In genomic region chr11:82914711-82915352, GRCm38 (mm10) we compare ENCODE assay signal across 8 mouse cellular contexts. TPM values are rescaled to one million over a fixed set of nuclear protein-coding genes. Genes with fewer than 3 reads are reported as not detected.
DNase-seq lines count a peak whose midpoint lies in the region; ATAC-seq and TF ChIP-seq lines count a peak whose summit lies in the region.

No protein-coding gene starts in this region.

- peak; percentile 99 for TF ChIP-seq CTCF in intestine, postnatal 0 days (IDR thresholded peaks at IDR 0.05; ENCODE audit: low read depth)

- H3K4me1 ChIP-seq in intestine, postnatal 0 days (replicated peaks; ENCODE audit: control insufficient read depth, insufficient read depth, low read length): no peaks in the 10 kb centered on the region
- no peaks in the 10 kb centered on the region for H3K4me1 ChIP-seq in limb, embryonic 11.5 days (ENCODE audit: control insufficient read depth, insufficient read depth, low read length)
- H3K4me1 ChIP-seq in midbrain, embryonic 13.5 days (replicated peaks): no peaks in the 10 kb centered on the region

- no peak overlapping the region for H3K4me3 ChIP-seq in intestine, postnatal 0 days (ENCODE audit: low read depth, low read length)
- no peak overlapping the region for H3K4me3 ChIP-seq in limb, embryonic 11.5 days (ENCODE audit: low read depth, low read length)
- H3K4me3 ChIP-seq in midbrain, embryonic 13.5 days (replicated peaks): no peak overlapping the region; the same call in 1 of the 2 replicates

- no peaks in the 10 kb centered on the region for H3K9me3 ChIP-seq in intestine, postnatal 0 days (ENCODE audit: control insufficient read depth)
- no peaks in the 10 kb centered on the region for H3K9me3 ChIP-seq in limb, embryonic 11.5 days (ENCODE audit: control insufficient read depth, low read length)
- H3K9me3 ChIP-seq in midbrain, embryonic 13.5 days: no peaks in the 10 kb centered on the region

- no peak overlapping the region for H3K27ac ChIP-seq in intestine, postnatal 0 days (ENCODE audit: low read depth, low read length)
- H3K27ac ChIP-seq in limb, embryonic 11.5 days (replicated peaks; ENCODE audit: low read depth, low read length): no peak overlapping the region
- no peak overlapping the region for H3K27ac ChIP-seq in midbrain, embryonic 13.5 days

- H3K4me2 ChIP-seq in intestine, postnatal 0 days (replicated peaks; ENCODE audit: low read depth): peak overlapping the region; percentile 35; the same call in 1 of the 2 replicates
- peak overlapping the region; percentile 31; the same call in 1 of the 2 replicates for H3K4me2 ChIP-seq in limb, embryonic 11.5 days (ENCODE audit: low read depth, severe bottlenecking)
- peak overlapping the region; percentile 43 for H3K4me2 ChIP-seq in midbrain, embryonic 13.5 days (replicated peaks)

- peak; percentile 41; the same call in 1 of the 2 replicates for ATAC-seq in intestine, postnatal 0 days
- no peak; the same call in 1 of the 2 replicates for ATAC-seq in limb, embryonic 11.5 days (ENCODE audit: insufficient number of reproducible peaks, low FRiP score, low TSS enrichment, low read depth)
- peak; percentile 40; the same call in 1 of the 2 replicates for ATAC-seq in midbrain, embryonic 13.5 days

- H3K27me3 ChIP-seq in intestine, postnatal 0 days (replicated peaks; ENCODE audit: control insufficient read depth, insufficient read depth, low read length): 0 out of 2 replicates have a peak, but pooled peaks cover 6% of the 10 kb centered on the region
- H3K27me3 ChIP-seq in limb, embryonic 11.5 days (ENCODE audit: control insufficient read depth, insufficient read depth, low read length): no peaks in the 10 kb centered on the region
- peaks cover 21% of the 10 kb centered on the region; the same call in 1 of the 2 replicates for H3K27me3 ChIP-seq in midbrain, embryonic 13.5 days

- peak; percentile 38 for DNase-seq in ovary, postnatal 10 days (ENCODE audit: low spot score)
- no peak for DNase-seq in ovary, adult 18-20 months (ENCODE audit: low spot score)
- peak; percentile 92 for DNase-seq in embryo, embryonic 10.5 days (ENCODE audit: low spot score)
- peak; percentile 94 for DNase-seq in heart, adult 11 months
- peak; percentile 88 for DNase-seq in limb, embryonic 11.5 days (ENCODE audit: low spot score)
- peak; percentile 29 to 78 for DNase-seq in spleen, adult 18-20 months

- no peaks in the 10 kb centered on the region for H3K36me3 ChIP-seq in intestine, postnatal 0 days (ENCODE audit: control insufficient read depth, insufficient read depth)
- H3K36me3 ChIP-seq in limb, embryonic 11.5 days (ENCODE audit: control insufficient read depth, insufficient read depth, low read length): no peaks in the 10 kb centered on the region
- no peaks in the 10 kb centered on the region for H3K36me3 ChIP-seq in midbrain, embryonic 13.5 days

- H3K9ac ChIP-seq in intestine, postnatal 0 days (ENCODE audit: low read depth, low read length): no peak overlapping the region
- H3K9ac ChIP-seq in limb, embryonic 11.5 days (ENCODE audit: low read length): no peak overlapping the region
- peak overlapping the region; percentile 44; the same call in 1 of the 2 replicates for H3K9ac ChIP-seq in midbrain, embryonic 13.5 days (replicated peaks)

- 8% methylated on average over 16 of the region's 16 CpGs for WGBS in intestine, postnatal 0 days
- WGBS in limb, embryonic 11.5 days: 9% methylated on average over 16 of the region's 16 CpGs
- WGBS in midbrain, embryonic 13.5 days: 8% methylated on average over 16 of the region's 16 CpGs

RNA-seq across cellular contexts. Expression of gene Unc45b, which starts 4.5 kb away (rescaled TPM):
- polyA plus RNA-seq in intestine, postnatal 0 days (2015; fragmentation: Nextera tagmentation; extraction: Ambion mirVana): 1.6 and 1.9 TPM in 2 replicates
- 2.2 and 2.5 TPM in 2 replicates for polyA plus RNA-seq in limb, embryonic 11.5 days (2014; fragmentation: Nextera tagmentation; extraction: Ambion mirVana)
- polyA plus RNA-seq in midbrain, embryonic 13.5 days (2015; fragmentation: Nextera tagmentation; extraction: Ambion mirVana): 0.59 and 0.93 TPM in 2 replicates

RNA-seq across cellular contexts. Expression of gene Nle1, which starts 6.6 kb away (rescaled TPM):
- polyA plus RNA-seq in intestine, postnatal 0 days (2015; fragmentation: Nextera tagmentation; extraction: Ambion mirVana): 8.0 and 10.2 TPM in 2 replicates
- polyA plus RNA-seq in limb, embryonic 11.5 days (2014; fragmentation: Nextera tagmentation; extraction: Ambion mirVana): 31.2 and 38.6 TPM in 2 replicates
- 31.2 and 32.2 TPM in 2 replicates for polyA plus RNA-seq in midbrain, embryonic 13.5 days (2015; fragmentation: Nextera tagmentation; extraction: Ambion mirVana)

RNA-seq across cellular contexts. Expression of gene Fndc8, which starts 22.9 kb away (rescaled TPM):
- 0.09 and 0.16 TPM in 2 replicates for polyA plus RNA-seq in intestine, postnatal 0 days (2015; fragmentation: Nextera tagmentation; extraction: Ambion mirVana)
- polyA plus RNA-seq in limb, embryonic 11.5 days (2014; fragmentation: Nextera tagmentation; extraction: Ambion mirVana): 0.15 and 0.20 TPM in 2 replicates
- 0.48 and 0.62 TPM in 2 replicates for polyA plus RNA-seq in midbrain, embryonic 13.5 days (2015; fragmentation: Nextera tagmentation; extraction: Ambion mirVana)

RNA-seq across cellular contexts. Expression of gene Rad51d, which starts 24.4 kb away (rescaled TPM):
- polyA plus RNA-seq in intestine, postnatal 0 days (2015; fragmentation: Nextera tagmentation; extraction: Ambion mirVana): 9.1 and 9.7 TPM in 2 replicates
- polyA plus RNA-seq in limb, embryonic 11.5 days (2014; fragmentation: Nextera tagmentation; extraction: Ambion mirVana): 12.8 and 13.1 TPM in 2 replicates
- polyA plus RNA-seq in midbrain, embryonic 13.5 days (2015; fragmentation: Nextera tagmentation; extraction: Ambion mirVana): 12.1 and 13.8 TPM in 2 replicates

RNA-seq across cellular contexts. Expression of gene Slfn5, which starts 36.3 kb away (rescaled TPM):
- 3.7 and 3.9 TPM in 2 replicates for polyA plus RNA-seq in intestine, postnatal 0 days (2015; fragmentation: Nextera tagmentation; extraction: Ambion mirVana)
- polyA plus RNA-seq in limb, embryonic 11.5 days (2014; fragmentation: Nextera tagmentation; extraction: Ambion mirVana): 0.07 and 0.55 TPM in 2 replicates
- polyA plus RNA-seq in midbrain, embryonic 13.5 days (2015; fragmentation: Nextera tagmentation; extraction: Ambion mirVana): 0.57 and 0.93 TPM in 2 replicates
